Mouse (Mus musculus) embryonic facial prominence, embryonic 12.5 days (tissue): ENCODE results near the gene Aktip. TPM values are rescaled to one million over a fixed set of nuclear protein-coding genes. Genes with fewer than 3 reads are reported as not detected.

Experiments used
- ATAC-seq: fragments of 200-750 bp; cut with Nextera tagmentation; 2 replicates; pipeline ENCODE4 v1.8.0; 2017; ENCODE audit not compliant: insufficient number of reproducible peaks, insufficient read depth, low FRiP score, low TSS enrichment
- H3K27ac ChIP-seq: fragments of 300-500 bp; sonication (generic); 2 replicates; pipeline ENCODE4 v1.5.1; 2016; ENCODE audit warnings: mild to moderate bottlenecking
- H3K27me3 ChIP-seq: fragments of 300-500 bp; sonication (generic); 2 replicates; pipeline ENCODE4 v1.6.1; 2016; ENCODE audit warnings: mild to moderate bottlenecking, moderate library complexity
- H3K36me3 ChIP-seq: fragments of 300-500 bp; sonication (generic); 2 replicates; pipeline ENCODE4 v1.6.1; 2016; ENCODE audit warnings: mild to moderate bottlenecking
- H3K4me1 ChIP-seq: fragments of 300-500 bp; sonication (generic); 2 replicates; pipeline ENCODE4 v1.6.1; 2016
- H3K4me2 ChIP-seq: fragments of 300-500 bp; sonication (generic); replicated peaks from 2 replicates; pipeline ENCODE4 v1.6.1; 2016; ENCODE audit warnings: mild to moderate bottlenecking, moderate library complexity
- H3K4me3 ChIP-seq: fragments of 300-500 bp; sonication (generic); 2 replicates; pipeline ENCODE4 v1.5.1; 2016; ENCODE audit warnings: mild to moderate bottlenecking
- H3K9ac ChIP-seq: fragments of 300-500 bp; sonication (generic); 2 replicates; pipeline ENCODE4 v1.6.1; 2016; ENCODE audit warnings: mild to moderate bottlenecking, moderate library complexity
- H3K9me3 ChIP-seq: fragments of 300-500 bp; sonication (generic); 2 replicates; pipeline ENCODE4 v1.6.1; 2016; ENCODE audit warnings: mild to moderate bottlenecking, moderate library complexity
- WGBS: fragments of 180-500 bp; shearing (Covaris S2); methylation state at CpG from one replicate; pipeline ENCODE4 v1.1.7; 2016; 5-methylcytosine and 5-hydroxymethylcytosine counted together
- polyA plus RNA-seq: library from polyadenylated mRNA; unstranded; fragments of >200 nt; fragmentation: Nextera tagmentation; extraction: Ambion mirVana; gene quantifications from 2 replicates; pipeline ENCODE4 v1.2.1, GENCODE M21; 2016

Gene Aktip
- polyA plus RNA-seq, 1 experiment from 2014 or later, result 57.3 TPM

DNA sequence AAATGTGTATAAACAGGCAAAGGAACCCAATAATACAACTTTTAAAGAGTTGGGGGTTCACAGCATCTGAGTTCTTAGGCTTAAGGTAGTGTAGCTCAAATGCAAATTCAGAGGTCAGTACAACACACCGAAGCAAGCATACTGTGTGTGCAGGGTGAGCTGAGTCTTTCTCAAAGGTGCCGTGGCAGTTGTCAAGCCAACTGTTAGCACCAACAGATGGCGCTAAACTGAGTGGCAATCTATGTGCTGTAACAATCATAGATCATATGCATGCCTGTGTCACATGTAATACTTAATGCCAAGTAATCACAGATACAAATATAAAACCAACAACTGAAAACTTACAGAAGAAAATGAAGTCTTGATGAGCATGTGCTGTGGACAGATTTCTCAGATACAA, 81.6 kb downstream of the Aktip start:
- no peaks in the 10 kb centered on the region for H3K4me1 ChIP-seq
- H3K36me3 ChIP-seq, result peaks cover 76% of the 10 kb centered on the region
- no peaks in the 10 kb centered on the region for H3K27me3 ChIP-seq
- H3K27ac ChIP-seq, result no peak overlapping the region
- no peaks in the 10 kb centered on the region for H3K9me3 ChIP-seq
- 75% methylated on average over 3 of the region's 3 CpGs for WGBS
- no peak overlapping the region for H3K4me3 ChIP-seq
- H3K4me2 ChIP-seq, result no peak overlapping the region
- ATAC-seq, result no peak
- H3K9ac ChIP-seq, result no peak overlapping the region

DNA sequence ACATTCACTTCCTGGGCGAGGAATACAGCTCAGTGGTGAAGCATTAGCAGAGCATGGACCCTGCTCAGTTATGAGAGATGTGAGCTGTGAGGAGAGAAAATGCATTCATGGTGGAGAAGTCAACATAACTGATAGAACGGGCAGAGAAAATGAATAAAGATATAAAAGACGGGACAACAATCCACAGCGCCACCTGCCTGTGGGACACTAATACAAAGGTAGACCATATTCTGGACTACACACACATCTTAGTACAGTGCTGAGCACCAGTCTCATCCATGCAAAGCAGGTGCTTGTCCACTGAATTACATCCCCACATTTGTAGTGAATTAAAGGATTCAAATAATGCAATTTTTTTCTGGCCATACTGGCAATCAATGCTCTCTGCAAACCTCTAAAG, 82.2 kb downstream of the Aktip start:
- Histone ChIP-seq H3K27me3 (no peaks in the 10 kb centered on the region), H3K4me3 (no peak overlapping the region), H3K4me2 (no peak overlapping the region), H3K27ac (no peak overlapping the region), H3K4me1 (no peaks in the 10 kb centered on the region), H3K9ac (no peak overlapping the region), H3K36me3 (peaks cover 75% of the 10 kb centered on the region), H3K9me3 (no peaks in the 10 kb centered on the region)
- 93% methylated on average over 4 of the region's 4 CpGs for WGBS
- no peak for ATAC-seq

DNA sequence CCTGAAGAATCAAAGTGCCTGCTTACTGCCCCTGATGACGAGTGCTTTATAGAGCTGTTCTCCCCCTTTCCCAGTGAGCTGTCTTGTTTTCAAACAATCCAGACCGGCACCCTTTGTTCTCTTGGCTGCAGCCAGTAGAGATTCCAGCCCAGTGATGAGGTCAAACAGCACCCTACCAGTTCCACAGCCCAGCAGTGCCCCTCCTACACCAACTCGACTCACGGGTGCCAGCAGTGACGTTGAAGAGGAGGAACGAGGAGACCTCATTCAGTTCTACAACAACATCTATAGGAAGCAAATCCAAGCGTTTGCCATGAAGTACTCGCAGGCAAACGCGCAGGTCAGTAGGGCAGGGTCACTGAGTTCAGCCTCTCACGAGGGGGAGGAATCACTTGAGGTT, 84.9 kb downstream of the Aktip start:
- no peak for ATAC-seq
- H3K9ac ChIP-seq, result no peak overlapping the region
- no peak overlapping the region for H3K4me2 ChIP-seq
- H3K36me3 ChIP-seq, result peaks cover 54% of the 10 kb centered on the region
- no peak overlapping the region for H3K27ac ChIP-seq
- WGBS, result 85% methylated on average over 11 of the region's 11 CpGs
- H3K4me3 ChIP-seq, result no peak overlapping the region
- no peaks in the 10 kb centered on the region for H3K9me3 ChIP-seq
- no peaks in the 10 kb centered on the region for H3K4me1 ChIP-seq
- H3K27me3 ChIP-seq, result no peaks in the 10 kb centered on the region

DNA sequence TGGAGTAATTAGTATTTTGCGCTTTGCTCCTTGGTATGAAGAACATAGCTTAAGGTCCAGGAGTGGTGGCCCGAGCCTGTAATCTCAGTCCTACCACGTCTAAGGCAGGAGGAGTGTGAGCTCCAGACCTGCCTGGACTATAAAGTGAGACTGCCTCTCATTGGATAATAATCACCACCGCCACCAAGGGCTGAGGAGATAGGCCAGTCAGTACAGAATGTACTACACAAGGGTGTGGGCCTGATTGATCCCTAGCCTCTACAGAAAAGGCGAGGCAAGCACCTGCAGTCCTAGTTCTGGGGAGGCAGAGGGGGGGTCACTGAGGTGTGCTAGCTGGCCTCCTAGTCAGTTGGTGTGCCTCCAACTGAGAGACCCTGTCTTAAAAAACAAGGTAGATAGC, 85.3 kb downstream of the Aktip start:
- 94% methylated on average over 5 of the region's 5 CpGs for WGBS
- Histone ChIP-seq H3K4me2 (no peak overlapping the region), H3K4me1 (no peaks in the 10 kb centered on the region), H3K27ac (no peak overlapping the region), H3K27me3 (no peaks in the 10 kb centered on the region), H3K4me3 (no peak overlapping the region), H3K9ac (no peak overlapping the region), H3K9me3 (no peaks in the 10 kb centered on the region), H3K36me3 (peaks cover 51% of the 10 kb centered on the region)
- ATAC-seq, result no peak

DNA sequence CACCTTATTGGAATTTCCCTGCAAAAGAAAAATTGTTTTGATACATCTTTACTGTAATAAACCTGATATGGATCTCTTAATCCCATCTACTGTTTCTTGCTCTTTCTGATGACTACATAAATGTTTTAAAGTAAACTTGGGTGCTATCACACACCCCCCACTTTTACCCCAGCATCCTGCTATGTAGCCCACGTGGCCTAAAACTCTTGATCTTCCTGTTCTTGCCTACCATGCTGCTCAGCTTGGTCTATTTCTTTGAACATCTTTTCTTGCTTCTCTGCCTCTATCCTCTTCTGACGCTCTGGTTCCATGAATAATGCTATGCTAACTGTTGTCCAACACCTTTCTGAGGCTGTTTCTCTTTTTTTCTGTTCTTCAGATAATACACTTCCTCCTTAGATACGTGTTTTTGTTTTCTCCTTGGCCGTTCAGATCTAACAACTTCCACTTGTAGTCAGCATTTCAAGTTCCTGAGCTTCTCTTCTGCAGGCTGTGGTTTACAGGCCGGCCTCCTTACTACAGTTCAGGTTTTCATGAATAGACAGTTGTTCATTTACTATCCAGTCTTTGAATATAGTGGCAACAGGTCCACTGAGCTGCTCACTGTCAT, 87.8 kb downstream of the Aktip start:
- H3K9me3 ChIP-seq, result no peaks in the 10 kb centered on the region
- no peak overlapping the region for H3K4me2 ChIP-seq
- WGBS, result 84% methylated on average over 5 of the region's 5 CpGs
- no peaks in the 10 kb centered on the region for H3K27me3 ChIP-seq
- no peak for ATAC-seq
- no peaks in the 10 kb centered on the region for H3K4me1 ChIP-seq
- no peak overlapping the region for H3K9ac ChIP-seq
- no peak overlapping the region for H3K27ac ChIP-seq
- H3K4me3 ChIP-seq, result no peak overlapping the region
- H3K36me3 ChIP-seq, result peaks cover 38% of the 10 kb centered on the region

DNA sequence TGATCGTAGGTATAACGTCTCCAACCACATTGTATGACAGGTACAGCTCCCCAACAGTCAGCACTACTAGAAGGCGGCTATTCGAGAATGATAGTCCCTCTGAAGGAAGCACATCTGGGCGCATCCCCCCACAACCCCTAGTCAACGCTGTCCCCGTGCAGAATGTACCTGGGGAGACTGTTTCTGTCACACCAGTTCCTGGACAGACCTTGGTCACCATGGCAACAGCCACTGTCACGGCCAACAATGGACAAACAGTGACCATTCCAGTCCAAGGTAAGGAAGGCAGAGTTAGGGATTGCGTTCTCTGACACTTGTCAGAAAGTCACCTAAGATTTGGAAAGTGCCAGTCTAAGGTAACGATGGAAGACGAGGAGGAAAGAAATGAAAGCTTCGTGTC, 93.5 kb downstream of the Aktip start:
- ATAC-seq, result no peak
- no peak overlapping the region for H3K4me2 ChIP-seq
- WGBS, result 91% methylated on average over 12 of the region's 12 CpGs
- H3K36me3 ChIP-seq, result peaks cover 28% of the 10 kb centered on the region
- no peak overlapping the region for H3K27ac ChIP-seq
- H3K27me3 ChIP-seq, result no peaks in the 10 kb centered on the region
- no peak overlapping the region for H3K9ac ChIP-seq
- H3K4me1 ChIP-seq, result no peaks in the 10 kb centered on the region
- H3K4me3 ChIP-seq, result no peak overlapping the region
- no peaks in the 10 kb centered on the region for H3K9me3 ChIP-seq

GRCm38 (mm10) chr8:91098106-91098505, 101.7 kb downstream of the Aktip start:
- WGBS, result 90% methylated on average over 6 of the region's 6 CpGs

GRCm38 (mm10) chr8:91094135-91094534, 105.6 kb downstream of the Aktip start:
- no peaks in the 10 kb centered on the region for H3K4me1 ChIP-seq
- peaks cover 38% of the 10 kb centered on the region for H3K36me3 ChIP-seq
- no peak overlapping the region for H3K4me3 ChIP-seq
- no peak overlapping the region for H3K27ac ChIP-seq
- no peak for ATAC-seq
- no peaks in the 10 kb centered on the region for H3K9me3 ChIP-seq
- H3K27me3 ChIP-seq, result no peaks in the 10 kb centered on the region
- H3K9ac ChIP-seq, result no peak overlapping the region
- H3K4me2 ChIP-seq, result no peak overlapping the region
- 90% methylated on average over 5 of the region's 5 CpGs for WGBS

More at GRCm38 (mm10) chr8:91098106-91098505, 101.7 kb downstream of the Aktip start:
- Histone ChIP-seq H3K4me3 (no peak overlapping the region), H3K4me2 (no peak overlapping the region), H3K27me3 (no peaks in the 10 kb centered on the region), H3K9ac (no peak overlapping the region), H3K4me1 (no peaks in the 10 kb centered on the region), H3K36me3 (peaks cover 36% of the 10 kb centered on the region), H3K27ac (no peak overlapping the region), H3K9me3 (no peaks in the 10 kb centered on the region)
- no peak for ATAC-seq

- 83% methylated on average over 2 of the region's 2 CpGs for WGBS
- no peak overlapping the region for H3K9ac ChIP-seq
- peaks cover 33% of the 10 kb centered on the region for H3K36me3 ChIP-seq
These were observed 110.2 kb downstream of the Aktip start for GRCm38 (mm10) chr8:91089601-91090000.

DNA sequence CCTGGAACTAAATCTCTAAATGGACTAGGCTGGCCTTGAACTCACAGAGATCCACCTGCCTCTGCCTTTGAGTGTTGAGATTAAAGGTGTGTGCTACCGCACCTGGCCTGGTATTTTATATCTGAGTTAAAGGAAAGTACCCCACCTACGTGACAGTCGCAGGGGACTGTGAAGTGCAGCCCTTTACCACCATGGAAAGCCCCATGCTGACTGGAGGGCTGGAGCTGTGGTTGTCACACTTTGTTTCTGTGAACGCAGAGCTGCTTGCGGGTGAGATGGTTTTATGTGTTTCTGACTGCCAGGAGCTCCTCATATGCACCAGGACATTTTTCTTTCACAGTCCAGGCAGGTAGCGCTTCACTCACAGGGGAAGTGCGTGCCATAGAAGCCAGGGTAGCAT, 111.3 kb downstream of the Aktip start:
- Histone ChIP-seq H3K4me2 (no peak overlapping the region), H3K9ac (no peak overlapping the region), H3K9me3 (no peaks in the 10 kb centered on the region), H3K4me1 (no peaks in the 10 kb centered on the region), H3K27ac (no peak overlapping the region), H3K27me3 (no peaks in the 10 kb centered on the region), H3K4me3 (no peak overlapping the region), H3K36me3 (peaks cover 35% of the 10 kb centered on the region)
- ATAC-seq, result no peak
- 97% methylated on average over 7 of the region's 7 CpGs for WGBS

More at GRCm38 (mm10) chr8:91089601-91090000, 110.2 kb downstream of the Aktip start:
- H3K27ac ChIP-seq, result no peak overlapping the region
- H3K9me3 ChIP-seq, result no peaks in the 10 kb centered on the region
- ATAC-seq, result no peak
- H3K4me2 ChIP-seq, result no peak overlapping the region
- H3K4me3 ChIP-seq, result no peak overlapping the region
- no peaks in the 10 kb centered on the region for H3K4me1 ChIP-seq
- no peaks in the 10 kb centered on the region for H3K27me3 ChIP-seq

GRCm38 (mm10) chr8:91082428-91082827, 117.3 kb downstream of the Aktip start:
- ATAC-seq, result no peak
- peaks cover 25% of the 10 kb centered on the region for H3K36me3 ChIP-seq
- 91% methylated on average over 12 of the region's 12 CpGs for WGBS

GRCm38 (mm10) chr8:91081911-91082310, 117.9 kb downstream of the Aktip start:
- 81% methylated on average over 7 of the region's 7 CpGs for WGBS
- Histone ChIP-seq H3K9me3 (no peaks in the 10 kb centered on the region), H3K27me3 (no peaks in the 10 kb centered on the region), H3K4me1 (no peaks in the 10 kb centered on the region), H3K36me3 (peaks cover 30% of the 10 kb centered on the region), H3K4me2 (no peak overlapping the region), H3K4me3 (no peak overlapping the region), H3K27ac (no peak overlapping the region), H3K9ac (no peak overlapping the region)
- no peak for ATAC-seq

More at GRCm38 (mm10) chr8:91082428-91082827, 117.3 kb downstream of the Aktip start:
- Histone ChIP-seq H3K4me2 (no peak overlapping the region), H3K9me3 (no peaks in the 10 kb centered on the region), H3K4me3 (no peak overlapping the region), H3K4me1 (no peaks in the 10 kb centered on the region), H3K27me3 (no peaks in the 10 kb centered on the region), H3K9ac (no peak overlapping the region), H3K27ac (no peak overlapping the region)
